Mouse (Mus musculus) c-Kit-positive CD71-negative TER-119-negative erythroid progenitor cells, embryonic 14.5 days (primary cell): ENCODE results near the gene Mroh2a.

Source experiments
- DNase-seq: peaks from one replicate; pipeline ENCODE4 v3.0.0-alpha.2; 2013; ENCODE audit warnings: low read depth

The Mroh2a gene

DNA sequence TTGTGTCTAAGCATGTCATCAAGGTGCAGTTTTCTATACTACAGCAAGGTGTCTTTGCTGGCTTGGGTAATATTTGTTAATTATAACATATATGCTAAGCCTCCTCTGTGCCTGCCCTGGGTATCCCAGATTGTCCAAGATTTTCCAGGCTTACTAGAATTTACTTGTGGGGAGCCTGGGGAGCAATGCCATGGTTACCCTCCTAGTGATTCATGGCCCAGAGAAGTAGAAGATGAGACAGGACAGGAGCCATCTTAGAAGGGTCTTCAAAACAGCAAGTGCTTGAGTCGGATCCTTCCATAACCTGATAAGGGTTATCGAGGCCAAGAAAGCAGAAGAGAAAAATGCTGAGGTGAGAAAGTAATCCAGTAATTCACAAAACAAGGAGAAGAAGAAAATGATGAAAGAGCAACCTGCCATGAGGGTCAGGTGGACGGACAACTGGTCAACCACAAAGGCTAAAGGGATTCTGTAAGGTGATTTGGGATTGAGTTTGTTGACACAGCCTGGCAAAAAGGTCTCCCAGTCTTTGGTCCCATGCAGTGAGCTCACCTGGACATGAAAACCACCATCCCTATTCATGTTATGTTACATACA, 64.7 kb downstream of the Mroh2a start:
- no peak for DNase-seq

DNA sequence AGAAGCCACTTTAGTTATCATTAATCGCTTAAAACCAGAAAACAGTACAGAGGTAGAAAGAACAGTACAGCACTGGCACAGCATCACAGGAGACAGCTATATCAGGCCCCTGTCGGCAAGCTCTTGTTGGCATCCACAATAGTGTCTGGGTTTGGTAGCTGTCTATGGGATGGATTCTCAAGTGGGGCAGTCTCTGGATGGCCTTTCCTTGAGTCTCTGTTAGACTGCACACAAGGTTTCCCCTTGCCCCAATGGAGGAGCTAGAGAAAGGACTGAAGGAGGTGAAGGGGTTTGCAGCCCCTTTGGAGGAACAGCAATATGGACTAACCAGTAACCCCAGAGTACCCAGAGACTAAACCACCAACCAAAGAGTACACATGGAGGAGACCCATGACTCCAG, 65.3 kb downstream of the Mroh2a start:
- DNase-seq: no peak

DNA sequence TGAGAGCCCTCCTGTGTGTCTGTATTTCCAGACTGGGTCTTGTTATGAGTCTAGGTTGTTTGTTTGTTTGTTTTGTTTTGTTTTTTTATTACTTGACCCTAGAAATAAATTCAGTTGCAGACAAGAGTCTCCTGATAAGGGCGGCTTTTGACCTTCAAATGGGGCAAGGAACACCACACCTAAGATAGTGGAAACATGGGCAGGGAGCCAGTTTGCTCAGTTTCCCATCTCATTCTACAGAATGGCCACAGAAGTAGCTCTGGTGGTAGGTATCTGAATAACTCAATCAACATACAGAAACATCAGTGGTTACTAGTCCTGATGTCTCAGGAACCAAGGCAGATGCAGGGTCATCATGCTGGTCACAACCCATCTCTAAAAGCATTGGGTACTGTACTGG, 67.9 kb downstream of the Mroh2a start:
- no peak for DNase-seq

DNA sequence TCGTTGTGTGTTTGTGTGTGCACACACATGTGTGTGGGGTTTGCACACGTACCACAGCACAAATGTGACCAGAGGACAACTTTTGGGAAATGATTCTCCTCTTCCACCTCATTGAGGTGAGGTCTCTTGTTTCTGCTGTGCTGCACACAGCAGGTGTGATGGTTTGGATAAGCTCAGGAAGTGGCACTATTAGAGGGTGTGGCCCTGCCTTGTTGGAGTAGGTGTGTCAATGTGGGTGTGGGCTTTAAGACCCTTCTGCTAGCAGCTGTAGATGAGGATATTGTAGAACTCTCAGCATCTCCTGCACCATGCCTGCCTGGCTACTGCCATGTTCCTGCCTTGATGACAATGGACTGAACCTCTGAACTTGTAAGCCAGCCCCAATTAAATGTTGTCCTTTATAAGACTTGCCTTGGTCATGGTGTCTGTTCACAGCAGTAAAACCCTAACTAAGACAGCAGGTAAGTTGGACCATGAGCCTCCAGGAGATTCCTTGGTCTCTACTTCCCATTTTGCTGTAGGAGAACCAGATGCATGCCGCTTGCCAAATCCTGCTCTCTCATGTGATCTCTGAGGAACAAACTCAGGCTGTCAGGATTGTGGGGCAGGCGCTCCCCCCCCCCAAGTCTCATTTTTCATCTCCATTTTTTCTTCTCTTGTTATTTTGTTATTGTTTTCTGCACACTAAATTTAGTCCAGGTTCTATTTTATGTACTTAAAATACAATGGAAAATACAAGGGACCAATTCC, 69.6 kb downstream of the Mroh2a start:
- DNase-seq: no peak

DNA sequence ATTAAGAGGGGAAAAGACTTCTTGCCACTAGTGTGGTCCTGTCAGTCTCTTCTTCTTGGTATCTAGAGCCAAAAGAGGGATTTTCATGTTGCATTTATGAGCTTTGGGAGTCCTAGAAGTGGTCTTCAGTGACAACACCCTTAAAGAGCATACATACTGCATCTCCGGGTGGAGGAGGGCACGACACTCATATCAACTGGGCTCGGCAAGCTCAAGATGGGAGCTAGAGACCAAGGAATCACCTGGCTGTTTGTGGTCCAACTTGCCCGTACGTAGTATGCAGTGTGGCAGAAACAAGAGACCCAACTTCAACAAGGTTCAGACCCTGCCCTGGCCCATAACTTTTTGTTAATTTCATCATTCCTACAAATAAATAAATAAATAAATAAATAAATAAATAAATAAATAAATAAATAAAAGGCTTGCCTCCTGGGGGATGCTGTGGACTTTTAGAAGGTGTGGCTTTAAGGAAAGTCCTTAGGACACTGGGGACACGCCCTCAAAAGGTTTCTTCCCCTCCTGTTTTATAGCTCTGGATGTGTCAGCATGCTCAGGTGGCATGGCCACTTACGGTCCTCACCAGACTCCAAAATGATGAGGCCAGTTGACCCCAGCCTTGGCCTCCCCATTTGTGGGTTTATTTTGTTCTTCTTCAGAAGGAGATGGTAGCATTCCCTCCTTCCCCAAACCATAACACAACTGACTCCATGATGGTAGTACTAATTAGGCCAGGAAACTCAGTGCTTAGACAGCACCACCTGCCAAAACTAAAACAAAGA, 70.9 kb downstream of the Mroh2a start:
- no peak for DNase-seq

DNA sequence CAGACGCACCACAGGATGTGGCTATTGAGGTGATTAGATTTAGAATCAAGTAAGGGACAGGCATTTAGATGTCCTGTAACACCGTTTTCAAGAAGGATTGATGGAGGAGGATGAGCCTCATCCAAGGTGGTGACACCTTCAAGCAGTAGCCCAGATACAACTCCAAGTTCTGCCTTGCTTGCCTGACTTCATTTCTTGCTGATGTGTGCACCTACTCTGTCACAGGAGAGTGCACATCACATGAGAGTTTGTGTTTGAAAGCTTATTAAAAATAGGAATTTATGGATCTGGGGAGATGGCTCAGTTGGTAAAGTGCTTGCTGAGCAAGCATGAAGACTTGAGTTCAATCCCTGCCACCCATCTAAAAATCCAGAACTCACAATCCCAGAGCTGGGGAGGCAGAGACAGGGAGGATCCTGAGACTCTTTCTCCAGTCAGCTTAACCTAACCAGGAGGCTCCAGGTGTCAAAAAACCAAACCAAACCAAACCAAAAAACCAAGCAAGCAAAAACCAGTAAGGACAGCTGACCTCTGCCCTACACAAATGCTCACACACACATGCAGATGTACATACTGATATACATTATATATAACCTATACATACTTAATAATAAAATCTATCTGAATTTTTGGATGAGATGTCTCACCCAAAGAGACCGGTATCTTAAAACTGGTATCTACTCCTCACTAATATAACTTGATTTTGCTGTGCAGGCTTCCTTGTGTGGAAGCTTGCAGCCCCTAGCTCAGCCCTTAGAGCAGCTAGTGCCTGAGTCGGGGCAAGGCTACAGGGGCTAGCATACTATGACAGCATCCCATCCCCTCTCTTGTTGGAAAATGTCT, 72.1 kb downstream of the Mroh2a start:
- no peak for DNase-seq

DNA sequence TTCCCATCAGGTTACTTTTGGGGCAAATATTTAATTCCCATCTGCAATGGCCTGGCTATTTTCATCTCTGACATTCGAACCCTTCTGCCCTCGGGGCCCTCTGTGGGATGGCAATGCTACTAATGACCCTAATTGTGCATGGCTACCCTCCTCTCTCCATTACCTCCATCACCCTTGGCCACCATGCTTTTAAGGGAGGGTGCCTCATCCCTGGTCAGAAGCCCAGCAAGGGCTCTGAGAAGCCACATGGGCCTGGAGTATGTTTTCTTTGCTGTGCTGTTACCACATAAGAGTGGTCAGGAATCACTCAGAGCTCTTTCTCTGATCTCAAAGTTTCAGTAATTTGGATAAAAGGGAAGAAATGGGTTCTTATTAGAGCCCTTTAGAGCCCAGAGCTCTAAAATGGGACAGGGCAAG, 72.8 kb downstream of the Mroh2a start:
- no peak for DNase-seq

DNA sequence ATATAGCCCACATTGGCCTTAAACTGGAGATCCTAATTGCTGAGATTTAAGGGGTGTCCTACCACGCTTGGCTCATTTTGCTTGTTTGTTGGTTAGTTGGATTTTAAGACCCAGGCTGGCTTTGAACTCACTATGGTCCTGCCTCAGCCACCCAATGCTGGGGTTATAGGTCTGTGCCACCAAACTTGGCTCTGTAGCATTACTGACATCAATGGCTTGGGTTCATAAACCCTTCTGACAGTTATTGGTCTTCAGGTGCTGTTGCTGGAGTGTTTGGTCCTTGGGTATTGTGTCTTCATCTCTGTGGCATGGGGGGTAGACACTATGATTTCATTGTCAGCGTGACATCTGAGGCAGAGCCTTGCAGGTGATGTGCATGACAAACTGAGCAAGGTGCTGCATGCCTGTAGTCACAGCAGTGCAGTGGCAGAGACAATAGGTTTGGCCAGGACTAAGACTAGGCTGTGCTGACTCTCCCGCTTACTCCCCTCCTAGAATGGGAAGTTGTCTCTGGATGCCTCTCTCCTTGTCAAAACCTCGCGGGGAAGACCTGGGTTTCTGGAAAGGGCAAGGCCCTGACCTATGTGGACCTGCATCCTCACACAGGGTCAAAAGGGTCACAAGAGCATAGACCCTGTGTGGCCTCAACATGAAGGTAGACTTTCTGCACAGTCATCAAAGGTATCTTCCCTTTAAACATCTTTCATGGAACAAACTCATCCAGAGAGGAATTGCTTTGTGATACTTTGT, 73.7 kb downstream of the Mroh2a start:
- no peak for DNase-seq

DNA sequence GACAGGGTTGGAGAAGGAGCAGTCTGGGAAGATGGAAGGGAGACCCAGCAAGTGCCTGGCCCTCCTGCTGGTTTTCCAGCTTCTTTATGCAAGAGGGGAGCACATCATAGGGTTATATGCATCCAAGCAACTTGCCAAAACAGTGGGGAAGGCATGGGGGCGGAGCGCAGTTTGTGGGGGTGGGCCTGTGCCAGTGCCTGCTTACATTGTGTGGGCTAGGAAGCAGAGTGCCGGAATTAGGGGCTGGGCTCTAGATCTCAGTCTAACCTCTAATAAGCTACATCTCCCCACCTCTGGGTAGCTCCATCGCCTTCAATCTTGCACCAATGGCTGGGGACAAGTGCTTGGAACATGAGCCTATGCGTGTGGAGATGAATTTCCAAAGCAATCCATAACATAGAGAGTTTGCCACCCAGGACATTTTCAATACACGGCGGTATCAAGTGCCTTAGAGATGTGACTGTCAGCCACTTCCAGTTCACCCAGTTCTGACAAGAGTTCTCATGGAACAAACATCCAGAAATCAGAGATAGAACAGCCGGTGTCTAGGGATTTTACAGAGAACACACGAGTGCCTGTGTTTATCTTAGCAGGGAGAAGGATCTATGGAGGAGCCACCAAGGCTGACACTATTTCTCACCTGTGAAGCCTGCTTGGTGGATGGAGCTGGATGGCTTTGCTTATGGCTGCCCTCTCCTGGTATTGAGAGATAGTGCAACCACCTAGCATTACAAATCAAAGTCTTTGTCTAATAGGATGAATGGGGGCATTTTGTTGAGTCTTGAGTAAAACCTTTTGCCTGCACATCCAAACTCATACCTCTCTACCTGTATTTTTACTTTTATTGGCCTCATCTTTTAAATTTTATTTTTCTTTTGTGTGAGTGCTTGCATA, 74.6 kb downstream of the Mroh2a start:
- DNase-seq: no peak

DNA sequence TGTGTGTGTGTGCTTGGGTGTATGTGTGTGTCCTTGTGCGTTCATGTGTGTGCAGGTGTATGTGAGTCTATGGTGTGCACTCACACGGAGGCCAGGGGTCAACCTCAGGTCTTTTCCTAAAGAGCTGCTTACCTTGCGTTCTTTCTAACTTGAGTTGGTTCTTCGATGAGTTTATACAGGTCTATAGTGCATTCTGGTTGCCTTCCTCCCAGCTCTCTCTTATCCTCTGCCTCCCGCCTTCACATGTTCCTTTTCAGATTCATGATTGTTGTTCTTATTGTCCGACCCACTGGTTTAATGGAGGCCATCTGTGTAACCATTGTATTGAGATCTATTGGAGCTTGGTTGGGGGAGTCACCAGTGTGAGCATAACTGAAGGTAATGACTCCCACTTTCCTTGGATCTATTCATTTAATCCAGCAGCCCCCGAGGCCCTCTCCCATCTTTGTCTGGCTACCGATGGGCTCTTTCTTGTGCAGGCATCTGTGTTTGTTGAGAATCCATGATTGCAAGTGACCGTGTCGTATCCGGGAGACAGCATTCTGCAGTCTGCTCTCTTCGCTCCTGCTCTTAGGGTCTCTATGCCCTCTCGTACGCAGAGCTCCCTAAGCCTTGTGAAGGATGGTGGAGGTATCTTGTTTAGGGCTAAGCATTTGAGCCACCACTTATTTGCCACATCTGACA, 75.4 kb downstream of the Mroh2a start:
- DNase-seq: no peak

DNA sequence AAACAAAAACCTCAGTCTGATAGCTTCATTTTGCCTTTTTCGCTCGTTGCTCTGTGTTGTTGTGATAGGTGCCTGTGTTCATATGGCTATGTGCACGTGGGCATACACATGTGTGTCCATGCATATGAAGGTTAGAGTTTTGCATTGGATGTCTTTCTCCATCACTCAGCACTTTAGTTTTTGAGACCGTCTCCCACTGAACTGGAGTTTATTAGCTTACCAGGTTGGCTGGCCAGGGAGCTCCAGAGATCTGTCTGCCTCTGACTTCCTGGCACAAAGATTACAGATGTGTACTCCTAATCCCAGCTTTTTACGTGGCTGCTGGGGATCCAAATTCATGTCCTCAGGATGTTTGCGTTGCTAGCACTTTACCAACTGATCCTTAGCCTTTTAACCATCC, 77.0 kb downstream of the Mroh2a start:
- no peak for DNase-seq

DNA sequence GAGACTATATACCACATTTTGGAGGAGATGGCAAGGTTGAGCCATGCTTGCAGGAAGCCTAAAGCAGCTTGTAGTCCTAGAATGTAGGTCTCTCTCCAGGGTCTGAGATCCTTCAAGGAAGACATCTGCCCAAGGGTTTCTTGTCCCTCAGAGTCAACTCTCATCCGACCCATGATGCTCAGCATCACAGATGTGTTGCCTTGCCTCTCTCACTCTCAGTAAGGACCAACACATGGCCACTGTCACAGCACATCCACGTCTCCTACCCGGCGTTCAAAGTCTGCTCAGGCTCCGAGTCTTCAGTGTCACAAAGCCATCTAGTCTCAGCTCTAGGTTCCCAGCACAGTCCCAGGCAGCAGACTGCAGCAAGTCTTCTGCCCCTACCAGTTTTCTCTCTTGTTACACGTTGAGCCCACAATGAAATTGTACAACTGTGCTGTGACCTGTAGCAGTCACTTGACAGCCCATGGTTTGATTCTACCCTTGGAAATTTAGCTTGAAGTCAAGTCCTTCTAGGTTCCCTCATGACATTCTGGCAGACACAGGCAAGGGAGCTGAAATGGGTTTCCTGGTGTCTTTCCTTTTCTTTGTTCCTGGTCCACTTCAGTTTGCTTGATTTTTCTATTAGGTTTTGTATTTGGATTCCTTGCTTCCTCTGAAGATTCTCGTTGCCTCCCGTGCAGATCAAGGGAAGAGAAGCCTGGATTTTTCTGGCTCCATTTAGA, 77.6 kb downstream of the Mroh2a start:
- DNase-seq: no peak

DNA sequence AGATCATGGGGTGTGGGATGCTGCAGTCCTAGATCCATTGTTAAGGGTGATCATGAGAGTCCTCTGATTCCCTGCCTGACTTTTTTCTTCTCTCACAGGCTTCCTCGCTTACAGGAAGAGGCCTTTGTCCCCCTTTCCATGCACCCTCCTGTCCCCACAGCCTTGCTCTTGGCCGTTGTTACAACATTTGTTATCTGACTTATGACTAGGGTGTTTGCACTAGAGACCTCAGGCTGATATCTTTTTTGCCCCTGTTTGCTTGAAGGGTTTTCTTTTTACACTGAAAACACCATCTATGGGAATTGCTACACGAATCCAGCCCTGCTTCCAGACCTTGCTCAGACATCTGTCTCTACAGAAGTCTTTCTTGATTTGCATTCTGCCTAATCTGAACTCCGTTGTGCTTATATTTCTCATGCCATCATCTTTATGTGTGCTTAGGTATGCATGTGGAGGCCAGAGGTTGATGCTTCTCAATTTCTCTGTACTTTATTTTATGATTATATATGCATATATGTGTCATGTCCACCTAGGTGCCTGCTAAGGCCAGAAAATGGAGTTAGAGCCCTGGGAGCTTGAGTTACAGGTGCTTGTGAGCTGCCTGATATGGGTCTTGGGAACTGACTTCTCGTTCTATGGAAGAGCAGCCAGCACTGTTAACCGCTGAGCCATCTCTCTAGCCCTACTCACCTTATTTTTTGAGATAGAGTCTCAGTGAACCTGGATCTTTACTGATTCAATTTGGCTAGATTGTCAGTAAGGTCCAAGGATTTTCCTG, 78.4 kb downstream of the Mroh2a start:
- DNase-seq: no peak

DNA sequence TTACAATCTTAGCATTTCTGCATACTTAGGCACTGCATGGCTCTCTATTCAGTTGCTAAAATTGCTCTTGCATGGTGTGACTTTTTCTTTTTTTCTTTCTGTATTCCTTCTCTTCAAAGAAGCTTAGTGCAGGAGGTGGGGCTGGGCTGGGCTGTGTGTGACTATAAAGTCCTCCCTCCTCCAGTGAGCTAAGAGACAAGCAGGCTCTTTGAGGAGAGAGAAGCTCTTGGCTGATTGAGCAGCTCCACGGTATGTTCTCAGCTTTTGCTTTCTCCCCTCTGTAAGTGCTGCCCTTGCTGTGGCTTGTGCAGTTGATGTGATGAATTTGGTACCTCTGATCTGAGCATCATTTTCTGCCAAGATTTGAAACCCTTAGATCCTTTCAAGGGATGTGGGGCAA, 79.8 kb downstream of the Mroh2a start:
- no peak for DNase-seq

DNA sequence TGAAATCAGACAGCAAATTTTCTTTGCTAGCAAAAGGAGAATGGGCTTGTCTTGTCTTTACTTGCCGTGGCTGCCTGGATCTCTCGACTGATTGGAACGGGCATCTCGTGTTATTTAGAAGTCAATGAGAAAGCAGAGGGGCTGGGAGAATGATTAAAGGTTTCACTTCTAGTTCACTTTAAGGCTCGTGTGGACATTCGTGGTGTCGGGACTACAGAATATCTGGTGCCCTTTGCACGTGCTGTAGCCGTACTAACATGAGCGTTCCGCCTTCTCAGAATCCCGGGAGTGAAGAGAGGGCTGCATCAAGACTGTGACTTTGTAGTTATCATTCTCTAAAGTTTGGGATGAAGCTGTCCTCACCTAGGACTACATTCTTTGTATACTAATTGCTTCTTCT, 80.4 kb downstream of the Mroh2a start:
- no peak for DNase-seq

DNA sequence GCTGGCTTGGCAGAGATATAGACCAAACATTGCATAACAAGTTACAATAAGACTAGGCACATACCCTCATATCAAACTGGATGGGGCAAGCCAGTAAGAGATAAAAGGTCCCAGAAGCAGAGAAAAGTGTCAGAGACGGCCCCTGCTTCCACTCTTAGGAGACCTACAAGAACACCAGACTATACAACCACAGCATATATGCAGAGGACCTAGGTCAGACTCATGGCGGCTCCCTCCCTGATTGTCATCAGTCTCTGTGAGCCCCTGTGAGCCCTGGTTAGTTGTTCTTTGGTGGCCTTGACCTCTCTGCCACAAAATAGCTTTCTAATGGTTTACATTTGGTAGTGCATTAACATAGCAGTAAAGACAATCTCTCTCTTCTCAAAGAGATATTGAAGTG, 82.2 kb downstream of the Mroh2a start:
- no peak for DNase-seq

DNA sequence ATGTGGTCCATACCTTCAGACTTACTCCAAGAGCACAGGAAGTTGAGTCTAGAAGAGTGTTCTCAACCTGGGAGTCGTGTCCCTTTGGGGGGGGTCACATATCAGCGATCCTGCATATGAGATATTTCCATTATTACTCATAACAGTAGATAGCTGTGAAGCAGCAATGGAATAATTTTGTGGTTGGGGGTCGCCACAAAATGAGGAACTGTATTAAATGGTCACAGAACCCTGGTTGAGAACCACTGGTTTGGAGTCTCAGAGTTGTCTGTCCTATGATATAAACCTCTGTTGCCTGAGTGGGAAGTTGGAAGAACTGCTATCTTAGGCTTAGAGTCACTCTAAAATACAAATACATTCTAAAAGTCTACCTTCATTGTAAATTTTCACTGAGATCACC, 83.1 kb downstream of the Mroh2a start:
- no peak for DNase-seq

DNA sequence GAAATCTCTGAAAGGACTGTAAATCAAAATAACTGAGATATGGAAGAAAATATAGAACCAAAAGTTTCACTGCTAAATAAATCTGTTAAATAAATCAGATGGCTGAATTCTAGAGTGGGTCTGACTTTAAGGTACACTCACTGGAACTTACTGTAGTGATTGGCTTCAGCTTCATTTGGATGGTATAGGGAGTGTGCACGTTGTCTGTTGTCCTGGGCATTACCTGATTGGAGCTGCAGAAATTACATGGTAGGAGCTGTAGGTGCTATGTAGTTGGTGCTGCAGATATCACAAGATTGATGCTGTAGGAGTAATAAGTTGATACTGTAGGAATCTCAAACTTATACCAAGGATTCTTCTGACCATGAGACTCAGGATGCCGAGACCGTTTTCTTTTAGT, 83.6 kb downstream of the Mroh2a start:
- no peak for DNase-seq
